Mouse (Mus musculus) cerebellum, postnatal 10 days (tissue): Measurements from ENCODE around the gene Cfap97d1.

Experiments used
- DNase-seq, 2 experiments: peaks; one replicate each; pipeline ENCODE4 v3.0.0; 2021; ENCODE audit warnings: mixed read lengths in 2 of 2

The Cfap97d1 gene

GRCm38 (mm10) chr11:102013201-102013600 lies 29.1 kb downstream of the Cfap97d1 start:
- peak in 1 of 2 experiments; percentile 48 for DNase-seq

- no peak for DNase-seq
Measured at GRCm38 (mm10) chr11:102015472-102015871, 31.4 kb downstream of the Cfap97d1 start.

- peak; percentile 60 to 69 for DNase-seq
Measured at GRCm38 (mm10) chr11:102016136-102016535, 32.1 kb downstream of the Cfap97d1 start.

GRCm38 (mm10) chr11:102019736-102020135 lies 35.7 kb downstream of the Cfap97d1 start:
- peak in 1 of 2 experiments; percentile 38 for DNase-seq

- DNase-seq: no peak
Measured at GRCm38 (mm10) chr11:102021196-102021595, 37.1 kb downstream of the Cfap97d1 start.

- DNase-seq: peak in 1 of 2 experiments; percentile 47
Measured at GRCm38 (mm10) chr11:102023406-102023805, 39.3 kb downstream of the Cfap97d1 start.

GRCm38 (mm10) chr11:102024084-102024758 lies 40.1 kb downstream of the Cfap97d1 start:
- DNase-seq: peak; percentile 77 to 82

GRCm38 (mm10) chr11:102024875-102025274 lies 40.8 kb downstream of the Cfap97d1 start:
- DNase-seq: no peak

- DNase-seq: peak; percentile 58 to 60
Measured at GRCm38 (mm10) chr11:102025354-102025753, 41.3 kb downstream of the Cfap97d1 start.

- DNase-seq: peak; percentile 72 to 73
Measured at GRCm38 (mm10) chr11:102025991-102026660, 42.0 kb downstream of the Cfap97d1 start.

GRCm38 (mm10) chr11:102026694-102027360 lies 42.7 kb downstream of the Cfap97d1 start:
- DNase-seq: peak; percentile 93 to 97

- DNase-seq: peak; percentile 61 to 65
Measured at GRCm38 (mm10) chr11:102027361-102028017, 43.4 kb downstream of the Cfap97d1 start.

- DNase-seq: peak in 1 of 2 experiments; percentile 47
Measured at GRCm38 (mm10) chr11:102028087-102028816, 44.2 kb downstream of the Cfap97d1 start, which contains the start of gene Mpp3. Gene Mpp3 (minus strand): TSS chr11:102028461.

- DNase-seq: no peak
Measured at GRCm38 (mm10) chr11:102029304-102029703, 45.2 kb downstream of the Cfap97d1 start.

GRCm38 (mm10) chr11:102029966-102030365 lies 45.9 kb downstream of the Cfap97d1 start:
- DNase-seq: no peak

- peak; percentile 95 to 97 for DNase-seq
Measured at GRCm38 (mm10) chr11:102031149-102031548, 47.1 kb downstream of the Cfap97d1 start.

GRCm38 (mm10) chr11:102033055-102033591 lies 49.0 kb downstream of the Cfap97d1 start:
- no peak for DNase-seq

- peak; percentile 93 to 95 for DNase-seq
Measured at GRCm38 (mm10) chr11:102034887-102035286, 50.8 kb downstream of the Cfap97d1 start.

GRCm38 (mm10) chr11:102035456-102035960 lies 51.4 kb downstream of the Cfap97d1 start:
- peak; percentile 62 to 67 for DNase-seq

- peak; percentile 35 to 37 for DNase-seq
Measured at GRCm38 (mm10) chr11:102036336-102036735, 52.3 kb downstream of the Cfap97d1 start.

- DNase-seq: peak; percentile 69 to 71
Measured at GRCm38 (mm10) chr11:102037789-102038188, 53.7 kb downstream of the Cfap97d1 start.
